Mouse (Mus musculus) thymus, postnatal 4 days (tissue): ENCODE results near the gene Ppp4c.
A peak's percentile ranks its signal among the peaks of the same experiment; 100 is the strongest.

Experiments used
- DNase-seq: peaks from one replicate; pipeline ENCODE4 v3.0.0; 2021

Ppp4c gene

GRCm38 (mm10) chr7:126749582-126750343 lies 42.5 kb downstream of the Ppp4c start:
- DNase-seq = peak; percentile 19

DNA sequence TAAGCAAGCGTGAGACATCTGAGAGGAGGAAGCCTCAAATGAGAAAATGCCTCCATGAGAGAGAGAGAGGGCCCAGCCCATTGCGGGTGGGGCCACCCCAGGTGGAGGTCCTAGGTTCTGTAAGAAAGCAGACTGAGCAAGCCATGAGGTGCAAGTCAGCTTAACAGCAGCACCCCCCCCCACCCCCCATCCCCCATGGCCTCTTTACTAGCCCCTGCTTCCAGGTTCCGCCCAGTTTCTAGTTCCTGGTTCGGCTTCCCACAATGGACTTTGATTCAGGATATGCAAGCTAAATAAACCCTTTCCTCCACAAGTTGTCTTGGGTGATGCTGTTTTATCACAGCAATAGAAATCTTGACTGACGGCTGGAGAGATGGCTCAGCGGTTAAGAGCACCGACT lies 43.5 kb downstream of the Ppp4c start:
- peak; percentile 45 for DNase-seq

DNA sequence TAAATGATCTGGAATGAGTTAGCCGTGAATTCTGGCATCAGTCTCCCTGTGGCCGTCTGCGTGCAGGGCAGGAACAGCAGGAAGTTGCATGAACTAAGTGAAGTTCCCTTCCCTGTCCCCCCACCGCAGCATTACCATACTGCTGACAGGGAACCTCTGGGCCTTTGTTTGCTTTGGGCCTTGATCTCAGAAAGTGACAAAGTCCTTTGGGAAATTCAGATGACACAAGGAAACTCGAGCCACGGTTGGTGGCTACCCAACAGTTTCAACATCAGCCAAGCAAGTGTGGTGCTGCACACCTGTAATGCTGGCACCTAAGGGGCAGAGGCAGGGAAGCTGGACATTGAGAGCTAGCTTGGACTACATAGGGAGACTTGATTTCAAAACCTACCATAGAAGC lies 45.5 kb downstream of the Ppp4c start:
- peak; percentile 36 for DNase-seq

GRCm38 (mm10) chr7:126746066-126746465 lies 46.2 kb downstream of the Ppp4c start:
- no peak for DNase-seq

DNA sequence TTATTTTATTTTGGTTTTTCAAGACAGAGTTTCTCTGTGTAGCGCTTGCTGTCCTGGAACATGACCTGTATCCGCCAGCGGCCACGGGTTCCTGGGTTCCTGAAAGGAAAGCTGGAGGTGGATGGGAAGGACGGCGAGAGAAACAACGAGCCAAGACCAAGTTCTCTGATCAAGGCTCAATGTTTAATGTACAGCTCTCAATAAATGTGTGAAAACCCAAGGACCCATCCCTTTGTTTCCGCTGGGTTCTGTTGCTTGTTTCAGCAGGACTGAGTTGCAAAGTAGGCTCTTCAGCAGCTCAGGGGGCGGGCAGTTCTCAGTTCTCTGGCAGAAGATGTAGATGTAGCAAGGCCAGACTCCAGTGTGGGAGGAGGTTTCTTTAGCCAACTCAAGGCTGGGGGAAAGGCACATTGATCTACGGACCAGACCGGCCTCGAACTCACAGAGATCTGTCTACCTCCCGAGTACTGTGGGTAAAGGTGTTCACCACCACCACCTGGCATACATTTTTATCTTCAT lies 50.3 kb downstream of the Ppp4c start:
- no peak for DNase-seq

GRCm38 (mm10) chr7:126741452-126741851 lies 50.8 kb downstream of the Ppp4c start:
- DNase-seq = no peak

DNA sequence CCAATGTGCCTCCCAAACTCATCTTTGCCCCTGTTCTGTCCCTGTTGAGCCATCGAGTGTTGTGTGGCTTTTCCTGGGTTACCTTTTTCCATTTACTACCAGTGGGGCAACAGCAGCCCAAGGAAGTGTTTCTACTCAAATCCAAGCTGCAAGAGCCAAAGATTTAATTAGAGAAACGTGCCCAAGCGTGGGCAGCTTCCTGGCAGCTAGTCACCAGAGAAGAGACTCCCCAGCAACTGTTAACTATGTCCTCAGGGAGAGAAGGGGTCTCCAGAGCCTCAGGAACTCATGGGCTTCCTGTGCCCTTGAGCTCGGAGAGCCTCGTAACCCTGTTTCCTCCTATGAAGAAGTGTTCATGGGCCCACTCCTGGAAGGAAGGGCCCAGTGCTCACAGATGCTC lies 51.3 kb downstream of the Ppp4c start:
- no peak for DNase-seq

GRCm38 (mm10) chr7:126740132-126740735 lies 52.1 kb downstream of the Ppp4c start:
- DNase-seq = no peak

GRCm38 (mm10) chr7:126739551-126739950 lies 52.7 kb downstream of the Ppp4c start:
- DNase-seq = no peak

- no peak for DNase-seq
These were observed 56.2 kb downstream of the Ppp4c start for GRCm38 (mm10) chr7:126736122-126736521.
